Mouse (Mus musculus) erythroblast, adult 5-6 weeks (primary cell): ENCODE data around the gene Dmwd. TPM values are rescaled to one million over a fixed set of nuclear protein-coding genes. Genes with fewer than 3 reads are reported as not detected.
A peak's percentile ranks its signal among the peaks of the same experiment; 100 is the strongest.

ENCODE experiments used
- ATAC-seq: replicated peaks from 2 replicates; pipeline ENCODE4 v1.8.0; 2016; ENCODE audit warnings: moderate number of reproducible peaks, mild to moderate bottlenecking, moderate TSS enrichment, inconsistent platforms; ENCODE audit not compliant: poor library complexity, low FRiP score, severe bottlenecking
- total RNA-seq, 2 experiments: library from RNA; stranded (forward) in 1 of 2; stranded (reverse) in 1 of 2; fragments of 150-400 nt in 1 of 2; fragments of 200-764, 138-1000 nt in 1 of 2; gene quantifications; 2 replicates each; pipeline versions ENCODE4 v1.2.3 to v1.2.4; 2015 to 2017; ENCODE audit warnings: low replicate concordance in 2 of 2

The Dmwd gene
- total RNA-seq, 2 experiments from 2014 or later = 1.0 to 1.9 TPM

- no peak for ATAC-seq
These were observed 51.7 kb downstream of the Dmwd start for GRCm38 (mm10) chr7:19127744-19128143.

- ATAC-seq = no peak
These were observed 53.4 kb downstream of the Dmwd start for GRCm38 (mm10) chr7:19129396-19129795.

DNA sequence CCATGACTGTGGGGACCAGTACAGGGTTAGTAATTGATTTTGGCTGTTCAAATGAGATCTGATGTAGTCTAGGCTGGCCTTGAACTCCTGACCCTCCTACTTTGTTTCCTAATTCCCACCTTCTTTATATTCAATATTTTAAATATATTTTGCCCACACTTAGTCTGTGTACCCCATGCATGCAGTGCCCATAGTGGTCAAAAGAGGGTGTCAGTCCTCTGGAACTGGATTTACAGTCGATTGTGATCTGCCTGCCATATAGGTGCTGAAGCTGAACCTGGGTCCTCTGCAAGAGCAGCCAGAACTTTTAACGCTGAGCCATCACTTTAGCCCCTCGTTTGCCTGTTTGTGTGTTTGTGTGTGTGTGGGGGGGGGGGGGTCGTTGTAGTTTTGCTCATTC is 54.6 kb downstream of the Dmwd start:
- no peak for ATAC-seq

GRCm38 (mm10) chr7:19131324-19131848 is 55.4 kb downstream of the Dmwd start:
- ATAC-seq = peak; percentile 97

Other genes with a start within 250 kb of the Dmwd start
- not detected in 2 replicates for gene Mill2, start 236.3 kb upstream of the Dmwd start, total RNA-seq (2015; ENCODE audit: low replicate concordance)
- 0.42 TPM in 1 of 2 replicates, not detected in the other for gene Mill2, start 236.3 kb upstream of the Dmwd start, total RNA-seq (2017; ENCODE audit: low replicate concordance)
- 330 and 397 TPM in 2 replicates for gene Pglyrp1, start 204.9 kb upstream of the Dmwd start, total RNA-seq (2015; ENCODE audit: low replicate concordance)
- gene Pglyrp1, start 204.9 kb upstream of the Dmwd start, total RNA-seq (2017; ENCODE audit: low replicate concordance) = 26.8 and 56.7 TPM in 2 replicates
- gene Ccdc61, start 165.8 kb upstream of the Dmwd start, total RNA-seq (2015; ENCODE audit: low replicate concordance) = 5.2 TPM in 1 of 2 replicates, not detected in the other
- gene Ccdc61, start 165.8 kb upstream of the Dmwd start, total RNA-seq (2017; ENCODE audit: low replicate concordance) = 5.8 and 16.9 TPM in 2 replicates
- gene Nova2, start 150.3 kb upstream of the Dmwd start, total RNA-seq (2015; ENCODE audit: low replicate concordance) = not detected in 2 replicates
- gene Nova2, start 150.3 kb upstream of the Dmwd start, total RNA-seq (2017; ENCODE audit: low replicate concordance) = not detected in 2 replicates
- not detected in 2 replicates for gene Nanos2, start 88.8 kb upstream of the Dmwd start, total RNA-seq (2015; ENCODE audit: low replicate concordance)
- gene Nanos2, start 88.8 kb upstream of the Dmwd start, total RNA-seq (2017; ENCODE audit: low replicate concordance) = not detected in 2 replicates
- not detected in 2 replicates for gene Mypop, start 85.0 kb upstream of the Dmwd start, total RNA-seq (2015; ENCODE audit: low replicate concordance)
- gene Mypop, start 85.0 kb upstream of the Dmwd start, total RNA-seq (2017; ENCODE audit: low replicate concordance) = 0.43 TPM in 1 of 2 replicates, not detected in the other
- gene Irf2bp1, start 72.2 kb upstream of the Dmwd start, total RNA-seq (2015; ENCODE audit: low replicate concordance) = 5.6 and 7.3 TPM in 2 replicates
- 0.77 and 3.9 TPM in 2 replicates for gene Irf2bp1, start 72.2 kb upstream of the Dmwd start, total RNA-seq (2017; ENCODE audit: low replicate concordance)
- not detected in 2 replicates for gene Foxa3, start 52.7 kb upstream of the Dmwd start, total RNA-seq (2015; ENCODE audit: low replicate concordance)
- gene Foxa3, start 52.7 kb upstream of the Dmwd start, total RNA-seq (2017; ENCODE audit: low replicate concordance) = not detected in 2 replicates
- gene Sympk, start 51.9 kb upstream of the Dmwd start, total RNA-seq (2015; ENCODE audit: low replicate concordance) = 15.2 and 35.9 TPM in 2 replicates
- 7.8 and 21.0 TPM in 2 replicates for gene Sympk, start 51.9 kb upstream of the Dmwd start, total RNA-seq (2017; ENCODE audit: low replicate concordance)
- gene Rsph6a, start 21.5 kb upstream of the Dmwd start, total RNA-seq (2015; ENCODE audit: low replicate concordance) = not detected in 2 replicates
- not detected in 2 replicates for gene Rsph6a, start 21.5 kb upstream of the Dmwd start, total RNA-seq (2017; ENCODE audit: low replicate concordance)
- gene Dmpk, start 7.6 kb downstream of the Dmwd start, total RNA-seq (2015; ENCODE audit: low replicate concordance) = 3.8 TPM in 1 of 2 replicates, not detected in the other
- 4.3 and 6.0 TPM in 2 replicates for gene Dmpk, start 7.6 kb downstream of the Dmwd start, total RNA-seq (2017; ENCODE audit: low replicate concordance)
- gene Six5, start 18.4 kb downstream of the Dmwd start, total RNA-seq (2015; ENCODE audit: low replicate concordance) = 0.42 TPM in 1 of 2 replicates, not detected in the other
- gene Six5, start 18.4 kb downstream of the Dmwd start, total RNA-seq (2017; ENCODE audit: low replicate concordance) = not detected in 2 replicates
- gene Gm4969, start 42.1 kb downstream of the Dmwd start, total RNA-seq (2015; ENCODE audit: low replicate concordance) = not detected in 2 replicates
- gene Gm4969, start 42.1 kb downstream of the Dmwd start, total RNA-seq (2017; ENCODE audit: low replicate concordance) = 0.28 TPM in 1 of 2 replicates, not detected in the other
- gene Fbxo46, start 43.6 kb downstream of the Dmwd start, total RNA-seq (2015; ENCODE audit: low replicate concordance) = 0.21 and 0.77 TPM in 2 replicates
- 2.1 and 2.5 TPM in 2 replicates for gene Fbxo46, start 43.6 kb downstream of the Dmwd start, total RNA-seq (2017; ENCODE audit: low replicate concordance)
- gene Qpctl, start 73.1 kb downstream of the Dmwd start, total RNA-seq (2015; ENCODE audit: low replicate concordance) = 1.3 and 6.7 TPM in 2 replicates
- gene Qpctl, start 73.1 kb downstream of the Dmwd start, total RNA-seq (2017; ENCODE audit: low replicate concordance) = 0.70 and 1.3 TPM in 2 replicates
- gene Snrpd2, start 73.5 kb downstream of the Dmwd start, total RNA-seq (2015; ENCODE audit: low replicate concordance) = 15.0 TPM in 2 replicates
- 20.2 and 22.0 TPM in 2 replicates for gene Snrpd2, start 73.5 kb downstream of the Dmwd start, total RNA-seq (2017; ENCODE audit: low replicate concordance)
- 0.42 TPM in 1 of 2 replicates, not detected in the other for gene Gipr, start 89.9 kb downstream of the Dmwd start, total RNA-seq (2015; ENCODE audit: low replicate concordance)
- not detected in 2 replicates for gene Gipr, start 89.9 kb downstream of the Dmwd start, total RNA-seq (2017; ENCODE audit: low replicate concordance)
- gene Eml2, start 100.2 kb downstream of the Dmwd start, total RNA-seq (2015; ENCODE audit: low replicate concordance) = 1.5 and 2.1 TPM in 2 replicates
- gene Eml2, start 100.2 kb downstream of the Dmwd start, total RNA-seq (2017; ENCODE audit: low replicate concordance) = 2.8 and 3.7 TPM in 2 replicates
- gene Gpr4, start 136.3 kb downstream of the Dmwd start, total RNA-seq (2015; ENCODE audit: low replicate concordance) = 0.19 TPM in 1 of 2 replicates, not detected in the other
- gene Gpr4, start 136.3 kb downstream of the Dmwd start, total RNA-seq (2017; ENCODE audit: low replicate concordance) = not detected in 2 replicates
- 6.5 and 7.7 TPM in 2 replicates for gene Opa3, start 152.1 kb downstream of the Dmwd start, total RNA-seq (2015; ENCODE audit: low replicate concordance)
- gene Opa3, start 152.1 kb downstream of the Dmwd start, total RNA-seq (2017; ENCODE audit: low replicate concordance) = 2.1 and 5.6 TPM in 2 replicates
- 34.6 and 35.9 TPM in 2 replicates for gene Vasp, start 195.6 kb downstream of the Dmwd start, total RNA-seq (2015; ENCODE audit: low replicate concordance)
- gene Vasp, start 195.6 kb downstream of the Dmwd start, total RNA-seq (2017; ENCODE audit: low replicate concordance) = 32.5 and 56.6 TPM in 2 replicates
- not detected in 2 replicates for gene Ppm1n, start 203.8 kb downstream of the Dmwd start, total RNA-seq (2015; ENCODE audit: low replicate concordance)
- gene Ppm1n, start 203.8 kb downstream of the Dmwd start, total RNA-seq (2017; ENCODE audit: low replicate concordance) = not detected in 2 replicates
- not detected in 2 replicates for gene Rtn2, start 206.4 kb downstream of the Dmwd start, total RNA-seq (2015; ENCODE audit: low replicate concordance)
- gene Rtn2, start 206.4 kb downstream of the Dmwd start, total RNA-seq (2017; ENCODE audit: low replicate concordance) = not detected in 2 replicates
- 2.9 and 3.1 TPM in 2 replicates for gene Fosb, start 233.8 kb downstream of the Dmwd start, total RNA-seq (2015; ENCODE audit: low replicate concordance)
- gene Fosb, start 233.8 kb downstream of the Dmwd start, total RNA-seq (2017; ENCODE audit: low replicate concordance) = 2.2 and 3.8 TPM in 2 replicates